10 mouse cellular contexts compared by ENCODE assay signal in genomic region chr17:66352219-66352618, GRCm38 (mm10).
DNase-seq lines count a peak whose midpoint lies in the region; ATAC-seq and TF ChIP-seq lines count a peak whose summit lies in the region.
"Had no signal": no experiment of that assay in that cellular context is flagged by ENCODE, and none has a peak within 500 bp of the region (broad histone marks: within the 10 kb centered on the region; RNA-seq: fewer than 3 reads in every experiment).

No protein-coding gene starts in this region.

- TF ChIP-seq CTCF in lung, postnatal 0 days (IDR thresholded peaks at IDR 0.05): no peak

- H3K9me3 ChIP-seq in kidney, embryonic 14.5 days (ENCODE audit: control insufficient read depth, low read length): no peaks in the 10 kb centered on the region
- H3K9me3 ChIP-seq in heart, embryonic 13.5 days: no peaks in the 10 kb centered on the region
- H3K9me3 ChIP-seq in lung, postnatal 0 days (ENCODE audit: low read length): no peaks in the 10 kb centered on the region
- H3K9me3 ChIP-seq: embryonic facial prominence, embryonic 15.5 days; limb, embryonic 15.5 days had no signal

- H3K27me3 ChIP-seq in kidney, embryonic 14.5 days (ENCODE audit: control insufficient read depth, insufficient read depth, low read length): no peaks in the 10 kb centered on the region
- H3K27me3 ChIP-seq in heart, embryonic 13.5 days (replicated peaks): 0 out of 2 replicates have a peak, but pooled peaks cover 11% of the 10 kb centered on the region
- H3K27me3 ChIP-seq in lung, postnatal 0 days (replicated peaks; ENCODE audit: insufficient read depth, low read length): no peaks in the 10 kb centered on the region
- H3K27me3 ChIP-seq: embryonic facial prominence, embryonic 15.5 days; limb, embryonic 15.5 days had no signal

- 78% methylated on average over 6 of the region's 6 CpGs for WGBS in kidney, embryonic 14.5 days
- 57% methylated on average over 6 of the region's 6 CpGs for WGBS in heart, embryonic 13.5 days
- 26% methylated on average over 6 of the region's 6 CpGs for WGBS in lung, postnatal 0 days

- no peak overlapping the region for H3K27ac ChIP-seq in kidney, embryonic 14.5 days (ENCODE audit: low read depth, low read length)
- peak overlapping the region; percentile 45 for H3K27ac ChIP-seq in heart, embryonic 13.5 days (replicated peaks)
- H3K27ac ChIP-seq in lung, postnatal 0 days (ENCODE audit: low read length): peak overlapping the region; percentile 78
- H3K27ac ChIP-seq: embryonic facial prominence, embryonic 15.5 days; limb, embryonic 15.5 days had no signal

- H3K4me2 ChIP-seq in kidney, embryonic 14.5 days (replicated peaks; ENCODE audit: low read depth, low read length): no peak overlapping the region
- H3K4me2 ChIP-seq in heart, embryonic 13.5 days: no peak overlapping the region
- no peak overlapping the region for H3K4me2 ChIP-seq in lung, postnatal 0 days (replicated peaks; ENCODE audit: low read depth, low read length)
- H3K4me2 ChIP-seq: embryonic facial prominence, embryonic 15.5 days; limb, embryonic 15.5 days had no signal

- peak; percentile 22 for DNase-seq in kidney, postnatal 10 days
- DNase-seq in brain, adult 2 months (ENCODE audit: low read depth, low spot score): peak; percentile 82
- DNase-seq in lung, postnatal 0 days (ENCODE audit: low spot score): peak; percentile 96
- no peak for DNase-seq in spleen, adult 12 weeks (ENCODE audit: low spot score)
- DNase-seq in adrenal gland, postnatal 10 days: no peak

- no peak for ATAC-seq in kidney, embryonic 14.5 days (ENCODE audit: low FRiP score, low TSS enrichment)
- no peak for ATAC-seq in heart, embryonic 13.5 days (ENCODE audit: extremely low read depth, insufficient number of reproducible peaks, low FRiP score, low TSS enrichment)
- ATAC-seq in lung, postnatal 0 days: peak; percentile 91
- ATAC-seq in megakaryocyte-erythroid progenitor cell, adult 5-6 weeks (replicated peaks; ENCODE audit: low FRiP score, low TSS enrichment, poor library complexity, severe bottlenecking): no peak

- peak; percentile 95 for TF ChIP-seq EP300 in lung, postnatal 0 days (IDR thresholded peaks at IDR 0.05)

- no peak overlapping the region for H3K4me3 ChIP-seq in kidney, embryonic 14.5 days (ENCODE audit: low read length)
- H3K4me3 ChIP-seq in heart, embryonic 13.5 days: no peak overlapping the region
- H3K4me3 ChIP-seq in lung, postnatal 0 days (ENCODE audit: low read depth, low read length): no peak overlapping the region
- H3K4me3 ChIP-seq: embryonic facial prominence, embryonic 15.5 days; limb, embryonic 15.5 days had no signal

- no peak overlapping the region for H3K9ac ChIP-seq in kidney, embryonic 14.5 days (ENCODE audit: low read depth, low read length)
- H3K9ac ChIP-seq in heart, embryonic 13.5 days: no peak overlapping the region
- H3K9ac ChIP-seq in lung, postnatal 0 days (replicated peaks; ENCODE audit: low read depth): no peak overlapping the region
- H3K9ac ChIP-seq: embryonic facial prominence, embryonic 15.5 days; limb, embryonic 15.5 days had no signal

- H3K4me1 ChIP-seq in kidney, embryonic 14.5 days (ENCODE audit: control insufficient read depth, insufficient read depth, low read length): peaks cover 17% of the 10 kb centered on the region
- peaks cover 36% of the 10 kb centered on the region for H3K4me1 ChIP-seq in heart, embryonic 13.5 days
- H3K4me1 ChIP-seq in lung, postnatal 0 days (ENCODE audit: insufficient read depth, low read depth, low read length): peaks cover 20% of the 10 kb centered on the region

- no peaks in the 10 kb centered on the region for H3K36me3 ChIP-seq in kidney, embryonic 14.5 days (ENCODE audit: control insufficient read depth, insufficient read depth, low read length)
- H3K36me3 ChIP-seq in heart, embryonic 13.5 days: no peaks in the 10 kb centered on the region
- H3K36me3 ChIP-seq in lung, postnatal 0 days (ENCODE audit: insufficient read depth, low read length): no peaks in the 10 kb centered on the region
- H3K36me3 ChIP-seq: embryonic facial prominence, embryonic 15.5 days had no signal

Comparison
In these comparisons a context has a peak if more than half of its experiments do, and no peak if none do; other contexts are left out.
1. DNase-seq: peak in kidney, postnatal 10 days (single experiment), brain, adult 2 months (single experiment) and lung, postnatal 0 days (single experiment); none in spleen, adult 12 weeks (single experiment) and adrenal gland, postnatal 10 days (single experiment).